Mouse (Mus musculus) retina, postnatal 1 day (tissue): ENCODE measurements around the gene Barx2.
A peak's percentile ranks its signal among the peaks of the same experiment; 100 is the strongest.
"Not testable (repeated sequence)": the region's sequence is repeated elsewhere in the genome, so short reads cannot be mapped to it uniquely, and the experiment has no call there.

Experiments used
- DNase-seq: peaks from one replicate; pipeline ENCODE4 v3.0.0-alpha.2; 2012

The Barx2 gene

GRCm38 (mm10) chr9:31912921-31913738 is at the start of gene Barx2:
TSS of gene Barx2 (minus strand) at chr9:31913462.
- peak; percentile 68 for DNase-seq

- DNase-seq = peak; percentile 49
Observed at GRCm38 (mm10) chr9:31962265-31962664, 49.0 kb upstream of the Barx2 start.

- no peak for DNase-seq
Observed at GRCm38 (mm10) chr9:31960488-31960887, 47.2 kb upstream of the Barx2 start.

- DNase-seq = no peak
Observed at GRCm38 (mm10) chr9:31958120-31958519, 44.9 kb upstream of the Barx2 start.

- no peak for DNase-seq
Observed at GRCm38 (mm10) chr9:31950506-31950905, 37.2 kb upstream of the Barx2 start.

- DNase-seq = no peak
Observed at GRCm38 (mm10) chr9:31949031-31949430, 35.8 kb upstream of the Barx2 start.

- DNase-seq = no peak
Observed at GRCm38 (mm10) chr9:31947051-31947450, 33.8 kb upstream of the Barx2 start.

- peak; percentile 30 for DNase-seq
Observed at GRCm38 (mm10) chr9:31942334-31942733, 29.1 kb upstream of the Barx2 start.

GRCm38 (mm10) chr9:31936486-31936885 is 23.2 kb upstream of the Barx2 start:
- DNase-seq = not testable (repeated sequence)

- no peak for DNase-seq
Observed at GRCm38 (mm10) chr9:31931691-31932090, 18.4 kb upstream of the Barx2 start.

GRCm38 (mm10) chr9:31931255-31931654 is 18.0 kb upstream of the Barx2 start:
- DNase-seq = no peak

GRCm38 (mm10) chr9:31926766-31927165 is 13.5 kb upstream of the Barx2 start:
- DNase-seq = no peak

GRCm38 (mm10) chr9:31925830-31926624 is 12.8 kb upstream of the Barx2 start:
- peak; percentile 90 for DNase-seq

- DNase-seq = no peak
Observed at GRCm38 (mm10) chr9:31923529-31923928, 10.3 kb upstream of the Barx2 start.

GRCm38 (mm10) chr9:31919802-31920201 is 6.5 kb upstream of the Barx2 start:
- DNase-seq = no peak

- no peak for DNase-seq
Observed at GRCm38 (mm10) chr9:31916421-31916820, 3.2 kb upstream of the Barx2 start.

- peak; percentile 54 for DNase-seq
Observed at GRCm38 (mm10) chr9:31914871-31915270, 1.6 kb upstream of the Barx2 start.

- peak; percentile 41 for DNase-seq
Observed at GRCm38 (mm10) chr9:31913739-31914591, 703 bp upstream of the Barx2 start.

- DNase-seq = no peak
Observed at GRCm38 (mm10) chr9:31912553-31912920, 725 bp downstream of the Barx2 start.

- DNase-seq = no peak
Observed at GRCm38 (mm10) chr9:31910221-31910620, 3.0 kb downstream of the Barx2 start.

- DNase-seq = no peak
Observed at GRCm38 (mm10) chr9:31901781-31902180, 11.5 kb downstream of the Barx2 start.

- DNase-seq = peak; percentile 88
Observed at GRCm38 (mm10) chr9:31894775-31895320, 18.4 kb downstream of the Barx2 start.

GRCm38 (mm10) chr9:31888333-31888732 is 24.9 kb downstream of the Barx2 start:
- DNase-seq = no peak
